Mouse (Mus musculus) thymus, adult 2 months (tissue): ENCODE measurements around the gene Wnt4.

ENCODE experiments used
- CTCF ChIP-seq: fragments of 200-500 bp; IDR thresholded peaks from 2 replicates; pipeline ENCODE4 v1.5.1; 2012; ENCODE audit warnings: mild to moderate bottlenecking, control low read depth, low read length, moderate library complexity, borderline replicate concordance; ENCODE audit not compliant: control insufficient read depth, poor library complexity, insufficient read depth; ENCODE audit errors: extremely low read depth
- POLR2A ChIP-seq: fragments of 200-500 bp; IDR thresholded peaks from 2 replicates; pipeline ENCODE4 v1.6.1; 2012; ENCODE audit warnings: mild to moderate bottlenecking, low read length, control low read depth, moderate library complexity; ENCODE audit not compliant: control insufficient read depth, poor library complexity, insufficient read depth; ENCODE audit errors: extremely low read depth

GRCm38 (mm10) chr4:137276443-137277165 is 685 bp upstream of the Wnt4 start:
- TF ChIP-seq CTCF (no peak), POLR2A (no peak)
